Mouse (Mus musculus) limb, embryonic 10.5 days (tissue): ENCODE results near the gene Ubr3. TPM values are rescaled to one million over a fixed set of nuclear protein-coding genes. Genes with fewer than 3 reads are reported as not detected.

Experiments
- DNase-seq: peaks from one replicate; pipeline ENCODE4 v3.0.0-alpha.2; 2017; ENCODE audit warnings: low spot score
- H3K27ac ChIP-seq: fragments of 300-500 bp; sonication (generic); 2 replicates; pipeline ENCODE4 v1.5.1; 2016; ENCODE audit warnings: mild to moderate bottlenecking
- H3K27me3 ChIP-seq: fragments of 300-500 bp; sonication (generic); 2 replicates; pipeline ENCODE4 v1.6.1; 2016; ENCODE audit warnings: low read depth, mild to moderate bottlenecking; ENCODE audit not compliant: poor library complexity, severe bottlenecking
- H3K36me3 ChIP-seq: fragments of 300-500 bp; sonication (generic); 2 replicates; pipeline ENCODE4 v1.6.1; 2016; ENCODE audit warnings: mild to moderate bottlenecking, moderate library complexity
- H3K4me1 ChIP-seq: fragments of 300-500 bp; sonication (generic); 2 replicates; pipeline ENCODE4 v1.6.1; 2016
- H3K4me3 ChIP-seq: fragments of 300-500 bp; sonication (generic); 2 replicates; pipeline ENCODE4 v1.5.1; 2016; ENCODE audit warnings: mild to moderate bottlenecking, moderate library complexity
- H3K9me3 ChIP-seq: fragments of 300-500 bp; sonication (generic); replicated peaks from 2 replicates; pipeline ENCODE4 v1.6.1; 2016; ENCODE audit warnings: mild to moderate bottlenecking
- WGBS: fragments of 180-500 bp; shearing (Covaris S2); methylation state at CpG from one replicate; pipeline ENCODE4 v1.1.7; 2016; 5-methylcytosine and 5-hydroxymethylcytosine counted together
- polyA plus RNA-seq: library from polyadenylated mRNA; unstranded; fragments of >200 nt; fragmentation: Nextera tagmentation; extraction: Ambion mirVana; gene quantifications from 2 replicates; pipeline ENCODE4 v1.2.1, GENCODE M21; 2016

Ubr3 gene
- polyA plus RNA-seq, 1 experiment from 2014 or later, result 13.8 TPM

- no peaks in the 10 kb centered on the region for H3K4me1 ChIP-seq
- DNase-seq, result no peak
- no peaks in the 10 kb centered on the region for H3K27me3 ChIP-seq
- WGBS, result 94% methylated on average over 2 of the region's 2 CpGs
- H3K9me3 ChIP-seq, result no peaks in the 10 kb centered on the region
- no peak overlapping the region for H3K27ac ChIP-seq
- no peak overlapping the region for H3K4me3 ChIP-seq
- peaks cover 61% of the 10 kb centered on the region for H3K36me3 ChIP-seq
These were observed 109.4 kb downstream of the Ubr3 start for GRCm38 (mm10) chr2:70006492-70006891.

GRCm38 (mm10) chr2:70012941-70013340, 115.9 kb downstream of the Ubr3 start:
- no peaks in the 10 kb centered on the region for H3K27me3 ChIP-seq
- H3K9me3 ChIP-seq, result no peaks in the 10 kb centered on the region
- H3K36me3 ChIP-seq, result peaks cover 69% of the 10 kb centered on the region
- H3K4me3 ChIP-seq, result no peak overlapping the region
- H3K27ac ChIP-seq, result no peak overlapping the region
- H3K4me1 ChIP-seq, result no peaks in the 10 kb centered on the region
- no peak for DNase-seq
- 98% methylated on average over 8 of the region's 8 CpGs for WGBS

- no peak for DNase-seq
- Histone ChIP-seq H3K9me3 (no peaks in the 10 kb centered on the region), H3K27me3 (no peaks in the 10 kb centered on the region), H3K4me3 (no peak overlapping the region), H3K27ac (no peak overlapping the region), H3K36me3 (peaks cover 79% of the 10 kb centered on the region), H3K4me1 (no peaks in the 10 kb centered on the region)
- 91% methylated on average over 6 of the region's 6 CpGs for WGBS
These were observed 121.2 kb downstream of the Ubr3 start for GRCm38 (mm10) chr2:70018236-70018635.

- 94% methylated on average over 2 of the region's 2 CpGs for WGBS
- no peak overlapping the region for H3K27ac ChIP-seq
These were observed 127.4 kb downstream of the Ubr3 start for GRCm38 (mm10) chr2:70024454-70024853.

GRCm38 (mm10) chr2:70025711-70026110, 128.7 kb downstream of the Ubr3 start:
- 94% methylated on average over 5 of the region's 5 CpGs for WGBS
- Histone ChIP-seq H3K9me3 (no peaks in the 10 kb centered on the region), H3K27ac (no peak overlapping the region), H3K4me1 (no peaks in the 10 kb centered on the region), H3K36me3 (peaks cover 37% of the 10 kb centered on the region), H3K27me3 (no peaks in the 10 kb centered on the region), H3K4me3 (no peak overlapping the region)
- DNase-seq, result no peak

More at GRCm38 (mm10) chr2:70024454-70024853, 127.4 kb downstream of the Ubr3 start:
- no peaks in the 10 kb centered on the region for H3K27me3 ChIP-seq
- H3K4me3 ChIP-seq, result no peak overlapping the region
- H3K4me1 ChIP-seq, result no peaks in the 10 kb centered on the region
- peaks cover 43% of the 10 kb centered on the region for H3K36me3 ChIP-seq
- DNase-seq, result no peak
- H3K9me3 ChIP-seq, result no peaks in the 10 kb centered on the region

- Histone ChIP-seq H3K27me3 (no peaks in the 10 kb centered on the region), H3K4me3 (no peak overlapping the region), H3K27ac (no peak overlapping the region), H3K9me3 (no peaks in the 10 kb centered on the region), H3K4me1 (no peaks in the 10 kb centered on the region), H3K36me3 (peaks cover 5% of the 10 kb centered on the region; the same call in 1 of the 2 replicates)
- DNase-seq, result no peak
- whole genome bisulfite sequencing, result 89% methylated on average over 2 of the region's 2 CpGs
These were observed 134.4 kb downstream of the Ubr3 start for GRCm38 (mm10) chr2:70031472-70031871.

- Histone ChIP-seq H3K4me1 (peaks cover 8% of the 10 kb centered on the region), H3K27me3 (no peaks in the 10 kb centered on the region)
These were observed 137.8 kb downstream of the Ubr3 start for GRCm38 (mm10) chr2:70034895-70035294.

GRCm38 (mm10) chr2:70035358-70035757, 138.3 kb downstream of the Ubr3 start:
- Histone ChIP-seq H3K36me3 (no peaks in the 10 kb centered on the region), H3K9me3 (no peaks in the 10 kb centered on the region), H3K27me3 (no peaks in the 10 kb centered on the region), H3K4me3 (no peak overlapping the region), H3K4me1 (peaks cover 8% of the 10 kb centered on the region), H3K27ac (no peak overlapping the region)
- 78% methylated on average over 1 of the region's 1 CpGs for WGBS
- DNase-seq, result no peak

More at GRCm38 (mm10) chr2:70034895-70035294, 137.8 kb downstream of the Ubr3 start:
- 85% methylated on average over 5 of the region's 5 CpGs for WGBS
- Histone ChIP-seq H3K36me3 (no peaks in the 10 kb centered on the region), H3K9me3 (no peaks in the 10 kb centered on the region), H3K4me3 (no peak overlapping the region), H3K27ac (no peak overlapping the region)
- no peak for DNase-seq

GRCm38 (mm10) chr2:70037221-70037620, 140.2 kb downstream of the Ubr3 start:
- no peak overlapping the region for H3K4me3 ChIP-seq
- peaks cover 8% of the 10 kb centered on the region for H3K4me1 ChIP-seq
- DNase-seq, result no peak
- H3K27me3 ChIP-seq, result no peaks in the 10 kb centered on the region
- WGBS, result 79% methylated on average over 8 of the region's 8 CpGs
- H3K27ac ChIP-seq, result no peak overlapping the region
- H3K9me3 ChIP-seq, result no peaks in the 10 kb centered on the region
- H3K36me3 ChIP-seq, result no peaks in the 10 kb centered on the region

- DNase-seq, result no peak
- Histone ChIP-seq H3K27me3 (no peaks in the 10 kb centered on the region), H3K9me3 (no peaks in the 10 kb centered on the region), H3K27ac (no peak within 1 kb of the TSS), H3K4me1 (peaks cover 8% of the 10 kb centered on the region), H3K4me3 (no peak within 1 kb of the TSS), H3K36me3 (no peaks in the 10 kb centered on the region)
- WGBS, result 35% methylated on average over 7 of the region's 7 CpGs
These were observed 141.7 kb downstream of the Ubr3 start, which contains the start of gene Myo3b for GRCm38 (mm10) chr2:70038752-70039151. TSS of gene Myo3b (plus strand) at chr2:70039126.

GRCm38 (mm10) chr2:70044466-70044865, 147.4 kb downstream of the Ubr3 start:
- no peak for DNase-seq
- Histone ChIP-seq H3K36me3 (no peaks in the 10 kb centered on the region), H3K4me3 (no peak overlapping the region), H3K27ac (no peak overlapping the region), H3K27me3 (no peaks in the 10 kb centered on the region), H3K4me1 (no peaks in the 10 kb centered on the region), H3K9me3 (no peaks in the 10 kb centered on the region)
- WGBS, result 72% methylated on average over 6 of the region's 6 CpGs

GRCm38 (mm10) chr2:70047868-70048267, 150.8 kb downstream of the Ubr3 start:
- Histone ChIP-seq H3K4me1 (no peaks in the 10 kb centered on the region), H3K36me3 (no peaks in the 10 kb centered on the region), H3K27ac (no peak overlapping the region), H3K4me3 (no peak overlapping the region), H3K27me3 (no peaks in the 10 kb centered on the region), H3K9me3 (no peaks in the 10 kb centered on the region)
- no peak for DNase-seq
- 93% methylated on average over 11 of the region's 11 CpGs for WGBS

- Histone ChIP-seq H3K27ac (no peak overlapping the region), H3K4me1 (no peaks in the 10 kb centered on the region; the same call in 1 of the 2 replicates), H3K27me3 (no peaks in the 10 kb centered on the region), H3K9me3 (no peaks in the 10 kb centered on the region), H3K36me3 (no peaks in the 10 kb centered on the region), H3K4me3 (no peak overlapping the region)
- WGBS, result 85% methylated on average over 9 of the region's 9 CpGs
- DNase-seq, result no peak
These were observed 156.8 kb downstream of the Ubr3 start for GRCm38 (mm10) chr2:70053803-70054202.

- H3K4me1 ChIP-seq, result no peaks in the 10 kb centered on the region; the same call in 1 of the 2 replicates
- no peaks in the 10 kb centered on the region for H3K27me3 ChIP-seq
- no peaks in the 10 kb centered on the region for H3K36me3 ChIP-seq
- no peak overlapping the region for H3K4me3 ChIP-seq
- WGBS, result 90% methylated on average over 4 of the region's 4 CpGs
- H3K9me3 ChIP-seq, result no peaks in the 10 kb centered on the region
- no peak overlapping the region for H3K27ac ChIP-seq
- DNase-seq, result no peak
These were observed 161.2 kb downstream of the Ubr3 start for GRCm38 (mm10) chr2:70058201-70058600.
